Comparison of ENCODE assay signal across 8 mouse cellular contexts in genomic region chr7:6285842-6286705, GRCm38 (mm10). TPM values are rescaled to one million over a fixed set of nuclear protein-coding genes. Genes with fewer than 3 reads are reported as not detected.
DNase-seq lines count a peak whose midpoint lies in the region; ATAC-seq and TF ChIP-seq lines count a peak whose summit lies in the region.

Zfp667 (plus strand) TSS chr7:6286579.

- H3K27ac ChIP-seq in ES-E14 (ENCODE audit: insufficient read depth, low read depth, low read length, poor library complexity, severe bottlenecking) = no peak within 1 kb of the TSS; the same call in 1 of the 2 replicates
- H3K27ac ChIP-seq in forebrain, embryonic 16.5 days (ENCODE audit: low read length) = peak within 1 kb of the TSS; percentile 65
- peak within 1 kb of the TSS; percentile 86 for H3K27ac ChIP-seq in lung, embryonic 15.5 days

- DNase-seq in ES-E14 (ENCODE audit: low read depth, low spot score) = peak; percentile 98
- peak; percentile 97 for DNase-seq in cerebellum, adult 11-12 months
- peak; percentile 99 for DNase-seq in heart, postnatal 4 days
- peak; percentile 95 to 97 for DNase-seq in layer of hippocampus, adult 8-10 months (ENCODE audit: low spot score in 2 of 2)
- DNase-seq in ovary, adult 18-20 months (ENCODE audit: low spot score) = peak; percentile 98
- peak; percentile 99 for DNase-seq in thymus, postnatal 0 days (ENCODE audit: low spot score)

- H3K27me3 ChIP-seq in forebrain, embryonic 16.5 days (replicated peaks; ENCODE audit: control insufficient read depth, insufficient read depth, low read length) = no peaks in the 10 kb centered on the region
- H3K27me3 ChIP-seq in lung, embryonic 15.5 days = no peaks in the 10 kb centered on the region

- H3K9ac ChIP-seq in ES-E14 (ENCODE audit: insufficient read depth, low read depth, low read length, poor library complexity, severe bottlenecking) = peak within 1 kb of the TSS; percentile 72
- peak within 1 kb of the TSS; percentile 65 for H3K9ac ChIP-seq in forebrain, embryonic 16.5 days (replicated peaks; ENCODE audit: low read depth, low read length)
- peak within 1 kb of the TSS; percentile 49 for H3K9ac ChIP-seq in lung, embryonic 15.5 days

- WGBS in forebrain, embryonic 16.5 days = 2% methylated on average over 50 of the region's 50 CpGs
- WGBS in lung, embryonic 15.5 days = 3% methylated on average over 49 of the region's 50 CpGs

- in situ Hi-C loops in ES-E14 (cut with MboI; ENCODE audit: low sequenced_read_pairs in 2 of 2, unreplicated experiment in 2 of 2) = no loop called here

- H3K36me3 ChIP-seq in ES-E14 (ENCODE audit: control insufficient read depth, insufficient read depth, low read length, poor library complexity, severe bottlenecking) = no peaks in the 10 kb centered on the region
- no peaks in the 10 kb centered on the region for H3K36me3 ChIP-seq in forebrain, embryonic 16.5 days (ENCODE audit: control insufficient read depth, insufficient read depth)
- no peaks in the 10 kb centered on the region for H3K36me3 ChIP-seq in lung, embryonic 15.5 days

- H3K4me2 ChIP-seq in forebrain, embryonic 16.5 days (ENCODE audit: low read length) = peak within 1 kb of the TSS; percentile 86
- H3K4me2 ChIP-seq in lung, embryonic 15.5 days = peak within 1 kb of the TSS; percentile 74

- ATAC-seq in forebrain, embryonic 16.5 days = peak; percentile 78
- ATAC-seq in lung, embryonic 15.5 days (ENCODE audit: borderline replicate concordance, extremely low read depth, low FRiP score, low TSS enrichment) = peak; percentile 90

- H3K4me3 ChIP-seq in ES-E14 (ENCODE audit: insufficient read depth in 1 of 2, low read depth in 1 of 2, low read length in 2 of 2, poor library complexity in 1 of 2, severe bottlenecking in 1 of 2) = peak within 1 kb of the TSS; percentile 70 to 88
- peak within 1 kb of the TSS; percentile 64 for H3K4me3 ChIP-seq in forebrain, embryonic 16.5 days (replicated peaks; ENCODE audit: low read length)
- peak within 1 kb of the TSS; percentile 59 for H3K4me3 ChIP-seq in lung, embryonic 15.5 days

- H3K9me3 ChIP-seq in ES-E14 (ENCODE audit: control insufficient read depth, insufficient read depth, low read depth, low read length) = no peaks in the 10 kb centered on the region
- no peaks in the 10 kb centered on the region for H3K9me3 ChIP-seq in forebrain, embryonic 16.5 days (ENCODE audit: control insufficient read depth, low read length)
- H3K9me3 ChIP-seq in lung, embryonic 15.5 days = no peaks in the 10 kb centered on the region

- H3K4me1 ChIP-seq in ES-E14 (ENCODE audit: control insufficient read depth in 2 of 2, insufficient read depth in 2 of 2, low read length in 2 of 2, poor library complexity in 1 of 2) = peaks cover 3 to 5% of the 10 kb centered on the region in 2 experiments; a peak in 2 of 4 replicates
- H3K4me1 ChIP-seq in forebrain, embryonic 16.5 days (replicated peaks; ENCODE audit: control insufficient read depth, insufficient read depth, low read length) = peaks cover 21% of the 10 kb centered on the region
- H3K4me1 ChIP-seq in lung, embryonic 15.5 days = peaks cover 18% of the 10 kb centered on the region

TF ChIP-seq in ES-E14, 5 proteins besides CTCF, POLR2A, EP300 and RAD21:
- TF ChIP-seq HCFC1 (IDR thresholded peaks at IDR 0.05; ENCODE audit: borderline replicate concordance, insufficient read depth, low read length) (no peak), CHD2 (IDR thresholded peaks at IDR 0.05; ENCODE audit: low read depth, low read length) (no peak), MAFK (IDR thresholded peaks at IDR 0.05; ENCODE audit: insufficient read depth, low read depth, low read length) (no peak), ZC3H11A (IDR thresholded peaks at IDR 0.05; ENCODE audit: borderline replicate concordance, low read depth, low read length) (no peak), ZNF384 (IDR thresholded peaks at IDR 0.05; ENCODE audit: low read depth, low read length) (no peak)

RNA-seq across cellular contexts. Expression of gene Zfp667, which starts in this region (rescaled TPM):
- 2.3 and 3.2 TPM in 2 replicates for total RNA-seq in ES-E14 (2012; rRNA removed)
- polyA plus RNA-seq in forebrain, embryonic 16.5 days (2015; fragmentation: Nextera tagmentation; extraction: Ambion mirVana) = 13.0 and 17.1 TPM in 2 replicates
- 1 to 10 TPM; 1.5 to 1.9 TPM for total RNA-seq in heart, postnatal 4 days (2021)
- 10 to 100 TPM; 15.5 to 21.1 (median 18.2) TPM for total RNA-seq in layer of hippocampus, adult 8-10 months (2022)
- 5.6 and 7.1 TPM in 2 replicates for polyA plus RNA-seq in lung, embryonic 15.5 days (2015; fragmentation: Nextera tagmentation; extraction: Ambion mirVana)
- polyA plus RNA-seq in thymus, postnatal 0 days (2015; fragmentation: Nextera tagmentation; extraction: Ambion mirVana) = 11.5 TPM in 2 replicates
